Mouse (Mus musculus): ENCODE measurements at regions not wholly inside any gene's neighbourhood (a gene's known extent, or its start where the extent isn't known, plus 50 kb on each side); places are given as distances from the start of the nearest gene placed in this dataset.

- no peaks in the 10 kb centered on the region for H3K4me1 ChIP-seq (ENCODE audit: control insufficient read depth, insufficient read depth, low read length)
- H3K4me3 ChIP-seq (replicated peaks; ENCODE audit: control insufficient read depth, low read depth, low read length): no peak overlapping the region
- H3K27ac ChIP-seq (ENCODE audit: control insufficient read depth, insufficient read depth, low read depth, low read length, poor library complexity): no peak overlapping the region
- TF ChIP-seq POLR2A (IDR thresholded peaks at IDR 0.05; ENCODE audit: borderline replicate concordance, control insufficient read depth, low read depth, low read length): no peak
- no peak for TF ChIP-seq CTCF (IDR thresholded peaks at IDR 0.05; ENCODE audit: control insufficient read depth, insufficient read depth, low read length)
- WGBS: 35% methylated on average over 3 of the region's 3 CpGs
Observed at GRCm38 (mm10) chr1:95531017-95531416, 136.4 kb downstream of the St8sia4 start.
